Mouse (Mus musculus): ENCODE measurements around the gene Tmed4. TPM values are rescaled to one million over a fixed set of nuclear protein-coding genes. Genes with fewer than 3 reads are reported as not detected.

Tmed4 gene
- polyA plus RNA-seq (2012; rRNA removed) = 25.5 and 28.9 TPM in 2 replicates

DNA sequence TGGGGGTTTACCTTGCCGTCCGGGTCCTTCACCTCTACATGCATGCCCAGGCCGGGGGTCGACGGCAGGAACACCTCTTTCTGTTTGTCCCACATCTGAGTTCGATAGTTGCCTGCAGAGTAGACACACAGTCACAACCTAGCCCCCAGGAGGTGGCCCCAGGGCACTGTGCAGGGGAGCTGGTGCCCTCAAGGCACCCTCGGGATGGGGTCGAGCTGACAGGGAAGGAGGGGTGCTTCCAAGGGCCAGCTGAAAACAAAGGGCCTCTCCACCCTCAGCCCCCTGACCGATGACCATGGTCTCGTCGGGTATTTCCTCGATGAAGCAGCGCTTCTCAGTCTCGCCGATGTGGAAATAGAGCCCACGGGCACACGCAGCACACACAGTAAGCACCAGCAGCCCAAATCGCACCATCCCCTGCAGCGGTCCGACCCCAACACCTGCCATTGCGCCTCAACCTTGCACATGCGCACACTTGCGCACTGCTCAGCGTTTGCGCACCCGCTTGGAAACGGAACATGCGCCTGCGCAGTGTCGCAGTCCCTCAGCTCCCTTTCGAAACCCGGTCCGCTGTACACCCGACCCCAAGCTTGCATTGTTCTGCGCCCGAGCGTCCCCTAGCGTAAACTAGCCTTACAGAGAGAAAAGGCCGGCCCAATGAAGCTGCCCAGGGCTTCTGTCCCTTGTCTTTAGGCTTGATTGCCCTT is at the start of gene Tmed4:
Gene Tmed4, minus strand, starts transcription at position 484 of the 707 bp plus-strand sequence.

GRCm38 (mm10) chr11:6291401-6292115 is 16.9 kb upstream of the Tmed4 start, which contains the start of gene Ogdh:
TSS of gene Ogdh (plus strand) at chr11:6291633.

GRCm38 (mm10) chr11:6267320-6268254 is 7.1 kb downstream of the Tmed4 start, which contains the start of gene Ddx56:
TSS of gene Ddx56 (minus strand) at chr11:6267772.

GRCm38 (mm10) chr11:6230012-6230411 is 44.7 kb downstream of the Tmed4 start, which contains the start of gene Npc1l1:
TSS of gene Npc1l1 (minus strand) at chr11:6230143.

Other genes with a start within 250 kb of the Tmed4 start
- 0.37 and 0.43 TPM in 2 replicates for gene Camk2b, start 208.5 kb downstream of the Tmed4 start, polyA plus RNA-seq (2012; rRNA removed)
- gene A730071L15Rik, start 74.8 kb downstream of the Tmed4 start, polyA plus RNA-seq (2012; rRNA removed) = 0.06 TPM in 2 replicates
- gene Nudcd3, start 74.5 kb downstream of the Tmed4 start, polyA plus RNA-seq (2012; rRNA removed) = 10.2 and 11.7 TPM in 2 replicates
- gene Npc1l1, start 44.7 kb downstream of the Tmed4 start, polyA plus RNA-seq (2012; rRNA removed) = 0.08 and 0.09 TPM in 2 replicates
- 27.3 and 31.2 TPM in 2 replicates for gene Ddx56, start 7.1 kb downstream of the Tmed4 start, polyA plus RNA-seq (2012; rRNA removed)
- gene Ogdh, start 16.8 kb upstream of the Tmed4 start, polyA plus RNA-seq (2012; rRNA removed) = 37.9 and 43.6 TPM in 2 replicates
- 5.4 and 7.5 TPM in 2 replicates for gene Zmiz2, start 114.2 kb upstream of the Tmed4 start, polyA plus RNA-seq (2012; rRNA removed)
- 1,822 and 2,000 TPM in 2 replicates for gene Ppia, start 140.6 kb upstream of the Tmed4 start, polyA plus RNA-seq (2012; rRNA removed)
- gene H2afv, start 169.6 kb upstream of the Tmed4 start, polyA plus RNA-seq (2012; rRNA removed) = 44.4 TPM in 2 replicates
- 6.2 and 7.7 TPM in 2 replicates for gene Purb, start 201.0 kb upstream of the Tmed4 start, polyA plus RNA-seq (2012; rRNA removed)
- gene Myo1g, start 246.1 kb upstream of the Tmed4 start, polyA plus RNA-seq (2012; rRNA removed) = 4.9 and 7.1 TPM in 2 replicates

Measured in liver, embryonic 14 days (tissue).